ENCODE assay signal across 8 mouse cellular contexts in genomic region chr4:151988014-151988341, GRCm38 (mm10). TPM values are rescaled to one million over a fixed set of nuclear protein-coding genes. Genes with fewer than 3 reads are reported as not detected.
A peak's percentile ranks its signal among the peaks of the same experiment; 100 is the strongest.
DNase-seq lines count a peak whose midpoint lies in the region; ATAC-seq and TF ChIP-seq lines count a peak whose summit lies in the region.

No protein-coding gene starts in this region.

- peaks cover 51% of the 10 kb centered on the region for H3K4me1 ChIP-seq in heart, embryonic 13.5 days
- H3K4me1 ChIP-seq in E14TG2a.4 (replicated peaks; ENCODE audit: low read depth, low read length) = peaks cover 89% of the 10 kb centered on the region
- H3K4me1 ChIP-seq in forebrain, embryonic 13.5 days = peaks cover 31% of the 10 kb centered on the region
- peaks cover 18% of the 10 kb centered on the region for H3K4me1 ChIP-seq in liver, embryonic 16.5 days (ENCODE audit: control insufficient read depth, low read depth, low read length)

- ATAC-seq in heart, embryonic 13.5 days (ENCODE audit: extremely low read depth, insufficient number of reproducible peaks, low FRiP score, low TSS enrichment) = no peak
- ATAC-seq in forebrain, embryonic 13.5 days = no peak
- no peak for ATAC-seq in liver, embryonic 16.5 days (ENCODE audit: low read depth)

- no peaks in the 10 kb centered on the region for H3K27me3 ChIP-seq in heart, embryonic 13.5 days (replicated peaks)
- no peaks in the 10 kb centered on the region for H3K27me3 ChIP-seq in E14TG2a.4 (ENCODE audit: insufficient read depth, low read length)
- no peaks in the 10 kb centered on the region for H3K27me3 ChIP-seq in forebrain, embryonic 13.5 days
- H3K27me3 ChIP-seq in liver, embryonic 16.5 days (ENCODE audit: control insufficient read depth, insufficient read depth, low read depth, low read length) = peaks cover 12% of the 10 kb centered on the region

- peak overlapping the region; percentile 85 for H3K4me2 ChIP-seq in heart, embryonic 13.5 days
- peak overlapping the region; percentile 77 for H3K4me2 ChIP-seq in forebrain, embryonic 13.5 days
- peak overlapping the region; percentile 93 for H3K4me2 ChIP-seq in liver, embryonic 16.5 days (ENCODE audit: low read depth, low read length)

- peaks cover 58% of the 10 kb centered on the region for H3K36me3 ChIP-seq in heart, embryonic 13.5 days
- H3K36me3 ChIP-seq in E14TG2a.4 (ENCODE audit: insufficient read depth, low read length) = peaks cover 58% of the 10 kb centered on the region
- peaks cover 55% of the 10 kb centered on the region for H3K36me3 ChIP-seq in forebrain, embryonic 13.5 days (ENCODE audit: poor library complexity, severe bottlenecking)
- H3K36me3 ChIP-seq in liver, embryonic 16.5 days (ENCODE audit: control insufficient read depth, insufficient read depth) = peaks cover 15% of the 10 kb centered on the region

- WGBS in heart, embryonic 13.5 days = 22% methylated on average over 10 of the region's 10 CpGs
- 27% methylated on average over 10 of the region's 10 CpGs for WGBS in forebrain, embryonic 13.5 days
- WGBS in liver, embryonic 16.5 days (ENCODE audit: insufficient replicate concordance) = 20% methylated on average over 10 of the region's 10 CpGs

- no peak for TF ChIP-seq CTCF in E14TG2a.4 (conservative IDR thresholded peaks at IDR 0.05; ENCODE audit: low read length)

- no peak for DNase-seq in heart, adult 9 months (ENCODE audit: low spot score in 2 of 2)
- no peak for DNase-seq in urinary bladder, adult 2 months (ENCODE audit: low spot score)
- DNase-seq in adrenal gland, postnatal 36 days = no peak
- DNase-seq in left cerebral cortex, adult 9 months (ENCODE audit: low spot score in 2 of 2) = no peak

- peak overlapping the region; percentile 93 for H3K9ac ChIP-seq in heart, embryonic 13.5 days
- peak overlapping the region; percentile 98 for H3K9ac ChIP-seq in forebrain, embryonic 13.5 days
- peak overlapping the region; percentile 79 for H3K9ac ChIP-seq in liver, embryonic 16.5 days (ENCODE audit: low read depth, low read length)

- H3K4me3 ChIP-seq in heart, embryonic 13.5 days = peak overlapping the region; percentile 79
- H3K4me3 ChIP-seq in E14TG2a.4 (replicated peaks; ENCODE audit: low read length) = peak overlapping the region; percentile 91
- peak overlapping the region; percentile 92 for H3K4me3 ChIP-seq in forebrain, embryonic 13.5 days
- H3K4me3 ChIP-seq in liver, embryonic 16.5 days (ENCODE audit: low read depth, low read length) = peak overlapping the region; percentile 78

- H3K27ac ChIP-seq in heart, embryonic 13.5 days (replicated peaks) = peak overlapping the region; percentile 82
- peak overlapping the region; percentile 82; the same call in 1 of the 2 replicates for H3K27ac ChIP-seq in forebrain, embryonic 13.5 days
- no peak overlapping the region for H3K27ac ChIP-seq in liver, embryonic 16.5 days (ENCODE audit: low read length)

- H3K9me3 ChIP-seq in heart, embryonic 13.5 days = no peaks in the 10 kb centered on the region
- H3K9me3 ChIP-seq in E14TG2a.4 (ENCODE audit: low read length) = no peaks in the 10 kb centered on the region
- H3K9me3 ChIP-seq in forebrain, embryonic 13.5 days (replicated peaks) = no peaks in the 10 kb centered on the region
- H3K9me3 ChIP-seq in liver, embryonic 16.5 days (replicated peaks; ENCODE audit: control insufficient read depth, low read length) = no peaks in the 10 kb centered on the region

RNA-seq across cellular contexts. Expression of gene Thap3, which starts 0.8 kb away (rescaled TPM):
- 26.1 and 28.0 TPM in 2 replicates for polyA plus RNA-seq in heart, embryonic 13.5 days (2015; fragmentation: Nextera tagmentation; extraction: Ambion mirVana)
- polyA plus RNA-seq in forebrain, embryonic 13.5 days (2015; fragmentation: Nextera tagmentation; extraction: Ambion mirVana) = 39.6 and 40.6 TPM in 2 replicates
- polyA plus RNA-seq in liver, embryonic 16.5 days (2015; fragmentation: Nextera tagmentation; extraction: Ambion mirVana) = 5.9 and 7.1 TPM in 2 replicates
- 53.1 and 55.1 TPM in 2 replicates for polyA plus RNA-seq in urinary bladder, adult 2 months (2012; rRNA removed)
- 10 to 100 TPM; 19.5 to 20.5 TPM for total RNA-seq in adrenal gland, postnatal 36 days (2021)

RNA-seq across cellular contexts. Expression of gene Phf13, which starts 8.1 kb away (rescaled TPM):
- 17.8 and 18.3 TPM in 2 replicates for polyA plus RNA-seq in heart, embryonic 13.5 days (2015; fragmentation: Nextera tagmentation; extraction: Ambion mirVana)
- polyA plus RNA-seq in forebrain, embryonic 13.5 days (2015; fragmentation: Nextera tagmentation; extraction: Ambion mirVana) = 17.6 and 19.4 TPM in 2 replicates
- 4.1 and 4.5 TPM in 2 replicates for polyA plus RNA-seq in liver, embryonic 16.5 days (2015; fragmentation: Nextera tagmentation; extraction: Ambion mirVana)
- 13.2 and 15.3 TPM in 2 replicates for polyA plus RNA-seq in urinary bladder, adult 2 months (2012; rRNA removed)
- total RNA-seq in adrenal gland, postnatal 36 days (2021) = 10 to 100 TPM; 17.2 to 17.7 TPM

RNA-seq across cellular contexts. Expression of gene Klhl21, which starts 20.6 kb away (rescaled TPM):
- polyA plus RNA-seq in heart, embryonic 13.5 days (2015; fragmentation: Nextera tagmentation; extraction: Ambion mirVana) = 23.2 and 25.9 TPM in 2 replicates
- polyA plus RNA-seq in forebrain, embryonic 13.5 days (2015; fragmentation: Nextera tagmentation; extraction: Ambion mirVana) = 2.7 and 3.0 TPM in 2 replicates
- 3.8 and 4.6 TPM in 2 replicates for polyA plus RNA-seq in liver, embryonic 16.5 days (2015; fragmentation: Nextera tagmentation; extraction: Ambion mirVana)
- 34.5 and 38.3 TPM in 2 replicates for polyA plus RNA-seq in urinary bladder, adult 2 months (2012; rRNA removed)
- 10 to 100 TPM; 21.7 to 29.7 TPM for total RNA-seq in adrenal gland, postnatal 36 days (2021)

RNA-seq across cellular contexts. Expression of gene Zbtb48, which starts 39.5 kb away (rescaled TPM):
- polyA plus RNA-seq in heart, embryonic 13.5 days (2015; fragmentation: Nextera tagmentation; extraction: Ambion mirVana) = 10.0 and 11.6 TPM in 2 replicates
- 18.5 and 25.2 TPM in 2 replicates for polyA plus RNA-seq in forebrain, embryonic 13.5 days (2015; fragmentation: Nextera tagmentation; extraction: Ambion mirVana)
- 8.0 and 11.1 TPM in 2 replicates for polyA plus RNA-seq in liver, embryonic 16.5 days (2015; fragmentation: Nextera tagmentation; extraction: Ambion mirVana)
- polyA plus RNA-seq in urinary bladder, adult 2 months (2012; rRNA removed) = 13.5 and 16.0 TPM in 2 replicates
- total RNA-seq in adrenal gland, postnatal 36 days (2021) = 1 to 10 TPM; 8.6 to 9.7 TPM

RNA-seq across cellular contexts. Expression of gene Tas1r1, which starts 50.4 kb away (rescaled TPM):
- 0.11 TPM in 1 of 2 replicates, not detected in the other for polyA plus RNA-seq in heart, embryonic 13.5 days (2015; fragmentation: Nextera tagmentation; extraction: Ambion mirVana)
- 0.53 and 0.83 TPM in 2 replicates for polyA plus RNA-seq in forebrain, embryonic 13.5 days (2015; fragmentation: Nextera tagmentation; extraction: Ambion mirVana)
- polyA plus RNA-seq in liver, embryonic 16.5 days (2015; fragmentation: Nextera tagmentation; extraction: Ambion mirVana) = 0.11 and 0.12 TPM in 2 replicates
- polyA plus RNA-seq in urinary bladder, adult 2 months (2012; rRNA removed) = 0.04 and 0.10 TPM in 2 replicates
- total RNA-seq in adrenal gland, postnatal 36 days (2021) = not detected
